Mouse (Mus musculus): ENCODE measurements around the gene Gapdhs. TPM values are rescaled to one million over a fixed set of nuclear protein-coding genes. Genes with fewer than 3 reads are reported as not detected.
"Not testable (repeated sequence)": the region's sequence is repeated elsewhere in the genome, so short reads cannot be mapped to it uniquely, and the experiment has no call there.

Gene Gapdhs
- polyA plus RNA-seq (2012; ENCODE audit: insufficient read depth, insufficient read length, missing spikeins): not detected in 2 replicates

- not testable (repeated sequence) for H3K4me1 ChIP-seq (ENCODE audit: control insufficient read depth, insufficient read depth, low read length); H3K27ac ChIP-seq (ENCODE audit: insufficient read depth, low read depth, low read length); H3K4me3 ChIP-seq (ENCODE audit: insufficient read depth, low read length)
Measured at GRCm38 (mm10) chr7:30743617-30744016, at the start of gene Gapdhs. Gene Gapdhs (minus strand): TSS chr7:30743681.

GRCm38 (mm10) chr7:30791921-30792320, 48.4 kb upstream of the Gapdhs start:
- H3K4me1 ChIP-seq (ENCODE audit: control insufficient read depth, insufficient read depth, low read length): peaks cover 12% of the 10 kb centered on the region
- H3K4me3 ChIP-seq (ENCODE audit: insufficient read depth, low read length): no peak overlapping the region
- no peak overlapping the region for H3K27ac ChIP-seq (ENCODE audit: insufficient read depth, low read depth, low read length)
- no peak for TF ChIP-seq POLR2A (IDR thresholded peaks at IDR 0.05; ENCODE audit: borderline replicate concordance, low read depth, low read length)

- Histone ChIP-seq H3K27ac (ENCODE audit: insufficient read depth, low read depth, low read length) (no peak overlapping the region), H3K4me1 (ENCODE audit: control insufficient read depth, insufficient read depth, low read length) (peaks cover 7% of the 10 kb centered on the region), H3K4me3 (ENCODE audit: insufficient read depth, low read length) (no peak overlapping the region)
- TF ChIP-seq CTCF (IDR thresholded peaks at IDR 0.05; ENCODE audit: low read depth, low read length) (no peak), POLR2A (IDR thresholded peaks at IDR 0.05; ENCODE audit: borderline replicate concordance, low read depth, low read length) (no peak)
Measured at GRCm38 (mm10) chr7:30790141-30790540, 46.7 kb upstream of the Gapdhs start.

- Histone ChIP-seq H3K4me3 (ENCODE audit: insufficient read depth, low read length) (no peak within 1 kb of the TSS), H3K4me1 (ENCODE audit: control insufficient read depth, insufficient read depth, low read length) (no peaks in the 10 kb centered on the region), H3K27ac (ENCODE audit: insufficient read depth, low read depth, low read length) (no peak within 1 kb of the TSS)
- TF ChIP-seq POLR2A (IDR thresholded peaks at IDR 0.05; ENCODE audit: borderline replicate concordance, low read depth, low read length) (no peak), CTCF (IDR thresholded peaks at IDR 0.05; ENCODE audit: low read depth, low read length) (no peak)
Measured at GRCm38 (mm10) chr7:30787377-30788022, 44.0 kb upstream of the Gapdhs start, which contains the start of gene Krtdap. Gene Krtdap (plus strand): TSS chr7:30787896.

- TF ChIP-seq CTCF (IDR thresholded peaks at IDR 0.05; ENCODE audit: low read depth, low read length): no peak
- TF ChIP-seq POLR2A (IDR thresholded peaks at IDR 0.05; ENCODE audit: borderline replicate concordance, low read depth, low read length): no peak
- H3K4me1 ChIP-seq (ENCODE audit: control insufficient read depth, insufficient read depth, low read length): no peaks in the 10 kb centered on the region
- H3K27ac ChIP-seq (ENCODE audit: insufficient read depth, low read depth, low read length): no peak overlapping the region
- no peak overlapping the region for H3K4me3 ChIP-seq (ENCODE audit: insufficient read depth, low read length)
Measured at GRCm38 (mm10) chr7:30785721-30786546, 42.5 kb upstream of the Gapdhs start.

GRCm38 (mm10) chr7:30785154-30785553, 41.7 kb upstream of the Gapdhs start:
- H3K4me1 ChIP-seq (ENCODE audit: control insufficient read depth, insufficient read depth, low read length): no peaks in the 10 kb centered on the region
- H3K27ac ChIP-seq (ENCODE audit: insufficient read depth, low read depth, low read length): no peak overlapping the region
- TF ChIP-seq POLR2A (IDR thresholded peaks at IDR 0.05; ENCODE audit: borderline replicate concordance, low read depth, low read length) (no peak), CTCF (IDR thresholded peaks at IDR 0.05; ENCODE audit: low read depth, low read length) (no peak)
- no peak overlapping the region for H3K4me3 ChIP-seq (ENCODE audit: insufficient read depth, low read length)

GRCm38 (mm10) chr7:30782658-30783057, 39.2 kb upstream of the Gapdhs start:
- no peak overlapping the region for H3K27ac ChIP-seq (ENCODE audit: insufficient read depth, low read depth, low read length)
- no peaks in the 10 kb centered on the region for H3K4me1 ChIP-seq (ENCODE audit: control insufficient read depth, insufficient read depth, low read length)
- TF ChIP-seq CTCF (IDR thresholded peaks at IDR 0.05; ENCODE audit: low read depth, low read length): no peak
- H3K4me3 ChIP-seq (ENCODE audit: insufficient read depth, low read length): no peak overlapping the region

- TF ChIP-seq POLR2A (IDR thresholded peaks at IDR 0.05; ENCODE audit: borderline replicate concordance, low read depth, low read length) (no peak), CTCF (IDR thresholded peaks at IDR 0.05; ENCODE audit: low read depth, low read length) (peak; percentile 57; the same call in 1 of the 2 replicates)
- Histone ChIP-seq H3K27ac (ENCODE audit: insufficient read depth, low read depth, low read length) (no peak overlapping the region), H3K4me1 (ENCODE audit: control insufficient read depth, insufficient read depth, low read length) (no peaks in the 10 kb centered on the region), H3K4me3 (ENCODE audit: insufficient read depth, low read length) (no peak overlapping the region)
Measured at GRCm38 (mm10) chr7:30781792-30782191, 38.3 kb upstream of the Gapdhs start.

GRCm38 (mm10) chr7:30777911-30778310, 34.4 kb upstream of the Gapdhs start:
- no peak for TF ChIP-seq CTCF (IDR thresholded peaks at IDR 0.05; ENCODE audit: low read depth, low read length)
- TF ChIP-seq POLR2A (IDR thresholded peaks at IDR 0.05; ENCODE audit: borderline replicate concordance, low read depth, low read length): no peak
- Histone ChIP-seq H3K4me1 (ENCODE audit: control insufficient read depth, insufficient read depth, low read length) (no peaks in the 10 kb centered on the region; the same call in 1 of the 2 replicates), H3K27ac (ENCODE audit: insufficient read depth, low read depth, low read length) (no peak overlapping the region), H3K4me3 (ENCODE audit: insufficient read depth, low read length) (no peak overlapping the region)

- H3K27ac ChIP-seq (ENCODE audit: insufficient read depth, low read depth, low read length): no peak overlapping the region
- no peaks in the 10 kb centered on the region; the same call in 1 of the 2 replicates for H3K4me1 ChIP-seq (ENCODE audit: control insufficient read depth, insufficient read depth, low read length)
- TF ChIP-seq POLR2A (IDR thresholded peaks at IDR 0.05; ENCODE audit: borderline replicate concordance, low read depth, low read length) (no peak), CTCF (IDR thresholded peaks at IDR 0.05; ENCODE audit: low read depth, low read length) (no peak)
- no peak overlapping the region for H3K4me3 ChIP-seq (ENCODE audit: insufficient read depth, low read length)
Measured at GRCm38 (mm10) chr7:30777081-30777579, 33.6 kb upstream of the Gapdhs start.
